Mouse (Mus musculus) kidney, postnatal 0 days (tissue): ENCODE measurements around the gene Gm973. TPM values are rescaled to one million over a fixed set of nuclear protein-coding genes. Genes with fewer than 3 reads are reported as not detected.

Experiments
- ATAC-seq: fragments of 200-750 bp; cut with Nextera tagmentation; replicated peaks from 2 replicates; pipeline ENCODE4 v1.8.0; 2017; ENCODE audit warnings: low read depth, moderate number of reproducible peaks, moderate TSS enrichment, moderate library complexity; ENCODE audit not compliant: low FRiP score
- DNase-seq: peaks from one replicate; pipeline ENCODE4 v3.0.0-alpha.2; 2016; ENCODE audit warnings: low spot score
- H3K27ac ChIP-seq: fragments of 300-500 bp; sonication (generic); 2 replicates; pipeline ENCODE4 v1.5.1; 2014; ENCODE audit warnings: mild to moderate bottlenecking
- H3K27me3 ChIP-seq: fragments of 300-500 bp; sonication (generic); 2 replicates; pipeline ENCODE4 v1.6.1; 2014; ENCODE audit warnings: low read length, mixed read lengths; ENCODE audit not compliant: insufficient read depth
- H3K36me3 ChIP-seq: fragments of 300-500 bp; sonication (generic); 2 replicates; pipeline ENCODE4 v1.6.1; 2014; ENCODE audit warnings: low read length, mixed read lengths; ENCODE audit not compliant: insufficient read depth
- H3K4me1 ChIP-seq: fragments of 300-500 bp; sonication (generic); replicated peaks from 2 replicates; pipeline ENCODE4 v1.6.1; 2014; ENCODE audit warnings: antibody characterized with exemption, low read length, mixed read lengths; ENCODE audit not compliant: insufficient read depth
- H3K4me2 ChIP-seq: fragments of 300-500 bp; sonication (generic); 2 replicates; pipeline ENCODE4 v1.6.1; 2014; ENCODE audit warnings: mild to moderate bottlenecking, low read length, moderate library complexity, mixed read lengths
- H3K4me3 ChIP-seq: fragments of 300-500 bp; sonication (generic); replicated peaks from 2 replicates; pipeline ENCODE4 v1.5.1; 2014; ENCODE audit warnings: low read depth, low read length
- H3K9ac ChIP-seq: fragments of 300-500 bp; sonication (generic); 2 replicates; pipeline ENCODE4 v1.6.1; 2014; ENCODE audit warnings: low read depth, low read length
- H3K9me3 ChIP-seq: fragments of 300-500 bp; sonication (generic); replicated peaks from 2 replicates; pipeline ENCODE4 v1.6.1; 2016; ENCODE audit warnings: low read length, inconsistent platforms, mixed read lengths
- CTCF ChIP-seq: IDR thresholded peaks from 2 replicates; pipeline ENCODE4 v1.5.1; 2016; ENCODE audit warnings: antibody characterized with exemption, low read depth, mild to moderate bottlenecking, moderate library complexity
- WGBS: fragments of 180-500 bp; shearing (Covaris S2); extraction: QIAGEN DNeasy Blood & Tissue Kit; methylation state at CpG from one replicate; pipeline ENCODE4 v1.1.7; 2014; 5-methylcytosine and 5-hydroxymethylcytosine counted together
- polyA plus RNA-seq: library from polyadenylated mRNA; unstranded; fragments of >200 nt; fragmentation: Nextera tagmentation; extraction: Ambion mirVana; gene quantifications from 2 replicates; pipeline ENCODE4 v1.2.1, GENCODE M21; 2015

Gene Gm973
- polyA plus RNA-seq, 1 experiment from 2014 or later: 2.5 TPM

DNA sequence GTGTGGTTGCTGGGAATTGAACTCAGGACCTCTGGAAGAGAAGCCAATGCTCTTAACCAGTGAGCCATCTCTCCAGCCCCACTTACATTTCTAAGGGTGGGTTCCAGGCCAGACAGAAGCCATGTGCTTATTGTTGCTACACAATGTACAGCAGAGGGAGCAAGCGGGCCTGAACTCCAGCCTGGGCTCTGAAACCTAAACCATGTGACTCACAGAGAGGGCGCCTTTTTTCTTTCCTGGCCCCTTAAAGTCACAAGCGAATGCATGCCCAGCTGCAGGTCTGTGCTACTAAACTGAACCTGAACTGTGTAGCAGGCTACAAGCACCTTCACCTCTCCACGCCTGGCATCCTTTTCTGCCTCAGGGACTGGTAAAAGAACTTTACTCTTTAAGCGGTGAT is 92.9 kb downstream of the Gm973 start:
- no peak for DNase-seq

DNA sequence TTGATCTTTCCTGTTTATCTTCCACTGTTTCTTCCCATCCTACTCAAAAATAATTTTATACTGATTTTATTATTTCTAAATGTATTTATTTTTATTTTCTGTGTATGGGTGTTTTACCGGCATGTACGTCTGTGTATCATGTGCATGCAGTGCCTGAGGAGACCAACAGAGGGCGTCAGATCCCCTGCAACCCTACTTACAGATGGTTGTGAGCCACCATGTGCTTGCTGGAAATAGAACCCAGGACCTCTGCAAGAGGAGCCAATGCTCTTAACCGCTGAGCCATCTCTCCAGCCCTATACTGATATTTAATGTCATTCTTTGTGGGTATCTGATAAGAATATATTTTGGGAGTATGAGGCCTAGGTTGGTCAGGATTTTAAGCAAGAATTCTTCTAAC is 93.4 kb downstream of the Gm973 start:
- Histone ChIP-seq H3K4me1 (0 out of 2 replicates have a peak, but pooled peaks cover 3% of the 10 kb centered on the region), H3K27ac (0 out of 2 replicates have a peak overlapping the region, but pooled peaks have one; percentile 43), H3K27me3 (no peaks in the 10 kb centered on the region), H3K4me2 (no peak overlapping the region), H3K4me3 (no peak overlapping the region), H3K9ac (no peak overlapping the region), H3K9me3 (no peaks in the 10 kb centered on the region), H3K36me3 (no peaks in the 10 kb centered on the region)
- peak; percentile 59 for TF ChIP-seq CTCF
- no peak for DNase-seq
- 82% methylated on average over 4 of the region's 4 CpGs for WGBS
- ATAC-seq: no peak

More for the DNA sequence above, 92.9 kb downstream of the Gm973 start:
- WGBS: 62% methylated on average over 5 of the region's 5 CpGs
- no peak overlapping the region for H3K4me2 ChIP-seq
- no peak overlapping the region for H3K27ac ChIP-seq
- peak; percentile 44 for TF ChIP-seq CTCF
- ATAC-seq: no peak
- 0 out of 2 replicates have a peak, but pooled peaks cover 3% of the 10 kb centered on the region for H3K4me1 ChIP-seq
- H3K9me3 ChIP-seq: no peaks in the 10 kb centered on the region
- no peaks in the 10 kb centered on the region for H3K36me3 ChIP-seq
- no peak overlapping the region for H3K4me3 ChIP-seq
- no peaks in the 10 kb centered on the region for H3K27me3 ChIP-seq
- no peak overlapping the region for H3K9ac ChIP-seq

DNA sequence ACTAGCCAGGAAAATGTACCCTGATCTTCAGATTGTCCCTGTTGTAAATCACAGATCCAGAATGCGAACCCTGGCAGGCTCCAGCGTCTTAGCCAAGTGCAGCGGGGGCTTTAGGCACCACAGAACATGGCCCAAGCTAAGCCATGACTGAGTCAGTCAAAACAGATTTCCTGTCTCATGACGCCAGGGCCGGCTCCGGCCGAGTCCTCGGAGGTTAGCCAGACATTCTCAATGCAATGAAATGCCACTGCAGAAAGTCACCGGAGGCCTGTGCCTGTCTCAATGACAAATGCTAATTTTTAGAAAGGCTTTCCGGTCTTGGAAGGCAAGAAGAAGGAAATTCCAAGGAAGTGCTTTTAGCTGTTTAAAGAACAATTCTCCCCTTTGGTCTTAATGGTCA is 93.8 kb downstream of the Gm973 start:
- 36% methylated on average over 10 of the region's 10 CpGs for WGBS
- no peak for TF ChIP-seq CTCF
- Histone ChIP-seq H3K9ac (no peak overlapping the region), H3K9me3 (no peaks in the 10 kb centered on the region), H3K36me3 (no peaks in the 10 kb centered on the region), H3K4me2 (no peak overlapping the region), H3K27ac (0 out of 2 replicates have a peak overlapping the region, but pooled peaks have one; percentile 43), H3K27me3 (no peaks in the 10 kb centered on the region), H3K4me3 (no peak overlapping the region), H3K4me1 (0 out of 2 replicates have a peak, but pooled peaks cover 3% of the 10 kb centered on the region)
- ATAC-seq (no peak), DNase-seq (peak; percentile 82)

DNA sequence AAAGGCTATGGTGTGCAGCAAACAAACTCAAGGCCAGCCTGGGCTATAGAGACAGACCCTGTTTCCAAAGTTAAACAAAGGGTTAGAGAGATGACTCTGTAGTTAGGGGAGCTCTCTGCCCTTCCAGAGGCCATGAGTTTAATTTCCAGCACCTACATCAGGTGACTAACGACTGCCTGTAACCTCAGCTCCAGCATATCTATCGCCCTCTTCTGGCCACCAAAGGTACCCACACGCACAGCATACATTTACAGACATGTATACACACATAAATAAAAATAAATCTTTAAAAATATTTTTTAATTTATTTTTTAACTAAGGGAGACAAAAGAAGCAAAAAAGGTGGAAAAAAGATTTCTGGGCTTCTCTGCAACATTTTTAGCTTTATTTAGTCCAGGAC is 94.9 kb downstream of the Gm973 start:
- peak; percentile 28; the same call in 1 of the 2 replicates for TF ChIP-seq CTCF
- DNase-seq: no peak
- WGBS: 93% methylated on average over 3 of the region's 3 CpGs

DNA sequence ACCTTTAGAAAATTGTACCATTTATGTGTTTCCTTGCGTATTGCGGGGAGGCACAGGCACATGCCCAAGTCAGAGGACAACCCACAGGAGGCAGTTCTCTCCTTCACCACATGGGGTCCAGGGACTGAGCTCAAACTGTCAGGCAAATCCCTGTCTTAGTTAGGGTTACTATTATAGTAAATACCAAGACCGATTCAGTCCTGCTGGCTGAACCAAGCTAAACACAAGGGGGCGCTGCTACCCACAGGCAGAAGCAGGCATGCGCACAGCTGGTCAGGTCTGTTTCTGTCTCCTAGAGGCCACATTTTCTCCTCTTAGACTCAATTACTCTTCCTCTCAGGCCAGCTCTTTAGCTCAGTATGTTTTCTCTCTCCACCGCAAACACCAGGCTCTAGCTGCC is 97.7 kb downstream of the Gm973 start:
- Histone ChIP-seq H3K27ac (no peak overlapping the region), H3K4me2 (no peak overlapping the region), H3K4me3 (no peak overlapping the region), H3K9ac (no peak overlapping the region), H3K4me1 (0 out of 2 replicates have a peak, but pooled peaks cover 3% of the 10 kb centered on the region), H3K36me3 (no peaks in the 10 kb centered on the region), H3K9me3 (no peaks in the 10 kb centered on the region), H3K27me3 (no peaks in the 10 kb centered on the region)
- peak; percentile 81 for TF ChIP-seq CTCF
- 57% methylated on average over 6 of the region's 6 CpGs for WGBS
- peak; percentile 82 for DNase-seq
- ATAC-seq: no peak; the same call in 1 of the 2 replicates

More for the DNA sequence above, 94.9 kb downstream of the Gm973 start:
- 0 out of 2 replicates have a peak overlapping the region, but pooled peaks have one; percentile 19 for H3K27ac ChIP-seq
- H3K4me1 ChIP-seq: 0 out of 2 replicates have a peak, but pooled peaks cover 3% of the 10 kb centered on the region
- H3K27me3 ChIP-seq: no peaks in the 10 kb centered on the region
- ATAC-seq: no peak
- no peaks in the 10 kb centered on the region for H3K9me3 ChIP-seq
- H3K4me2 ChIP-seq: no peak overlapping the region
- H3K9ac ChIP-seq: no peak overlapping the region
- H3K36me3 ChIP-seq: no peaks in the 10 kb centered on the region
- H3K4me3 ChIP-seq: no peak overlapping the region

DNA sequence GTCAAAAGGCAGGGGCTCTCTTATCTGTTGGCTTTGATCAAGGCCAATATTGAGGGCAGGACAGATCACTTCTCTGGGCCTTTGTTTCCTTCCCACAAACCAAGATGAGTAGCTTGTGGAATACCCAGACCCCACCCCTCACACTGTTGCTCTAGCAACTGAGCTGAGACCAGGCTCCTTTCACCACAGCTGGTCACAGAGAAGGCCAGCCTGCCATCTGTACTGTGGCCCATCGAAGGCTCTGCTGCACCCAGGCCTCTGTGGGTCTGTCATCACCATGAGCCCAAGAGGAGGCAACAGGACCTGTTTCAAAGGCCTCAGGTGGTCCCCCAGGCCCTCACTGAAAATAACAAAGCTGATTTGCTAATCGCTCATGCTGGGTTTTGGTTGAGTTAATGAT is 99.0 kb downstream of the Gm973 start:
- Histone ChIP-seq H3K4me3 (no peak overlapping the region), H3K4me2 (no peak overlapping the region), H3K9ac (no peak overlapping the region), H3K27me3 (no peaks in the 10 kb centered on the region), H3K27ac (no peak overlapping the region), H3K9me3 (no peaks in the 10 kb centered on the region), H3K36me3 (no peaks in the 10 kb centered on the region), H3K4me1 (no peaks in the 10 kb centered on the region)
- DNase-seq: no peak
- ATAC-seq: no peak
- no peak for TF ChIP-seq CTCF
- 90% methylated on average over 2 of the region's 2 CpGs for WGBS

DNA sequence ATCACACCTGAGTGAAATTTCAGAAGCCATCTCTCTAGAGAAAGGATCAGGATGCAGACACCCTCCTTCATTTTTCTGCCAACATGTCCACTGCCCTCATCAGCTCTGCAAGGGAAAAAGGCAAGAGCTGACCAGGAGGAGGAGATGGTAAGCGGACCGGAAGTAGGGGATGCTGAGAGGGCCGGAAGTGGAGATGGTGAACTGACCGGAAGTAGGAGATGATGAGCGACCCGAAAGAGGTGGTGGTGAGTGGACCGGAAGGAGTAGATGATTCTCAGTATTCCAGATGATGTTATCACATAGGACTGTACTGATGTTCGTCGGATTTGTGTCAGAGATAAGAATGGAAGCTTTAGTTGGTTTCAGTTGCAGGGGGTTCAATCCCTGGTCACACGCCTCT is 103.1 kb downstream of the Gm973 start:
- no peak for ATAC-seq
- H3K4me1 ChIP-seq: no peaks in the 10 kb centered on the region
- no peak overlapping the region for H3K9ac ChIP-seq
- no peak for DNase-seq
- WGBS: 89% methylated on average over 10 of the region's 10 CpGs
- H3K9me3 ChIP-seq: no peaks in the 10 kb centered on the region
- TF ChIP-seq CTCF: no peak
- H3K36me3 ChIP-seq: no peaks in the 10 kb centered on the region
- no peak overlapping the region for H3K4me3 ChIP-seq
- no peaks in the 10 kb centered on the region for H3K27me3 ChIP-seq
- no peak overlapping the region for H3K4me2 ChIP-seq
- H3K27ac ChIP-seq: no peak overlapping the region
